Mouse (Mus musculus) small intestine, adult 2 months (tissue): Measurements from ENCODE around the gene Grm7.

Experiments used
- CTCF ChIP-seq: fragments of 200-500 bp; IDR thresholded peaks from 2 replicates; pipeline ENCODE4 v1.5.1; 2012; ENCODE audit warnings: low read depth, mild to moderate bottlenecking, control low read depth, inconsistent platforms, low read length, moderate library complexity, mixed read lengths; ENCODE audit not compliant: insufficient replicate concordance, insufficient read length; ENCODE audit errors: extremely low read depth
- POLR2A ChIP-seq: fragments of 200-500 bp; IDR thresholded peaks from 2 replicates; pipeline ENCODE4 v1.6.1; 2012; ENCODE audit warnings: low read depth, mild to moderate bottlenecking, control low read depth, inconsistent platforms, low read length, moderate library complexity

DNA sequence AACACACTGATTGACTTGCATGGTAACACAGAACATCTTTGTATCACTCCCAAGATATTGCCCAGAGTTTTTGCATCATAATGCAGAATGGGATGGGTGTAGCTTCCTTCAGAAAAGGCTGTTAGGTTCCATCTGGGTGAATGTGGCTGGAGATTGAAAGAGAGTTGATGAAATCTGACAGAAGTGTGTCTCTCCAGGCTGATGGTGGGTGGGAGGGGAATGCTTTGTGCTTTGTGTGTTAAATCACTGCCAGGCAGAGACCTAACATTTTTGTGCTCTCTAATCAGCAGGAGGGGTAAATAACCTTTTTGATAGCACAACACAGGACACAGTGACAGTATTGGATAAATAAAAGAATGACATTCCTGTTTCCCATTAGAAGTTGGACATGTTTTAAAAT, 840.7 kb downstream of the Grm7 start:
- TF ChIP-seq CTCF (no peak), POLR2A (no peak)
